Mouse (Mus musculus) testis, adult 2 months (tissue): ENCODE data around the gene Slc16a13.

ENCODE experiments used
- CTCF ChIP-seq: fragments of 200-500 bp; IDR thresholded peaks from 2 replicates; pipeline ENCODE4 v1.5.1; 2012; ENCODE audit warnings: low read depth, mild to moderate bottlenecking, inconsistent platforms, low read length, moderate library complexity; ENCODE audit not compliant: control insufficient read depth, insufficient read depth, insufficient replicate concordance
- POLR2A ChIP-seq: fragments of 200-500 bp; IDR thresholded peaks from 2 replicates; pipeline ENCODE4 v1.6.1; 2012; ENCODE audit warnings: low read depth, mild to moderate bottlenecking, inconsistent platforms, low read length, moderate library complexity; ENCODE audit not compliant: control insufficient read depth

DNA sequence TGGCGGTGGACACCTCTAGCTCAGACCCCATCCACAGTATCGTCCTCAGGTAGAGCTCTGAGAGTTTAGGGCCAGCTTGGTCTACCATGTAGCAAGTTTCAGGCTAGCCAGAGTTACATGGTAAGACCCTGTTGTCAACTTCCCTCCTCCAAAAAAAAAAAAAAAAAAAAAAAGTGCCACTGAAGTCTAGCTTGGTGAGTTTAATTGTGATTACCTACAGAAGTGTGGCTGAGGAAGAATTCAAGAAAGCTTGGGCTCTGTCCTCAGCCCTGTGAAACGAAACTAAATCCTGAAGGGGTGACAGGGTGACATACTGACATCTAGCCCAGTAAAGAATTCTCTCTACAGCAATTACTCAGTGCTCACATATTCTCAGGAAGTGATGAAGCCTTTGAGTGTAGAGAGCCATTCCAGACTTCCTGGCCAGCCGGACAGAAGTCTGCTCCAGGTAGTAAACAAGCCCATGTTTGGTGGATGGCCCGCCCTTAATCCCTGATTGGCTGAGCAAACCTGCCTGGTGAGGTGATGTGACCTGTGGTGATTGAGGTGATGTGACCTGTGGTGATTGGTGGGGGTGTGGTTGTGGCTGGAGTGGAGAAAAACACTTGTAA lies 12.0 kb downstream of the Slc16a13 start:
- TF ChIP-seq CTCF (no peak), POLR2A (no peak)
